Mouse (Mus musculus): ENCODE results near the gene Actrt1.

Actrt1 gene

DNA sequence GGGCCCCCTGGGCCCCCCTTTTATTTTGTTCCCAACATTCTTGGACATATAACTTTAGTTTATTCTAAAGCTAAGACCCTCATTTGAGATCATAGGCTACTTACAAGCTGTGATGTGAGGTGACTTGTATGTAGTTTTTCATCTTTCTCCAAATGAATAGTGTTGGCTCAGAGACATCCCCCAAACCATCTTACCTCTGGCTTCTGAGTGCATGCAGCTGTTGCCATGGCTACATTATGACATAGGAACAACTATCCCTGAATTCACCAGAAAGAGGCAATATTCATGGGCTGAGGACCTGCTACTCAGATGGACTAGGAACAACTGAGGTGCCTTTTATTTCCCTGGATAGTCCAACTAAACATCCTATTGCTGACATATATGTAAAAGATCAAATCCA lies at the start of gene Actrt1:
Gene Actrt1, plus strand, starts transcription at position 301 of the 400 bp plus-strand sequence.
- no peak for DNase-seq (ENCODE audit: low read depth, low spot score)

DNA sequence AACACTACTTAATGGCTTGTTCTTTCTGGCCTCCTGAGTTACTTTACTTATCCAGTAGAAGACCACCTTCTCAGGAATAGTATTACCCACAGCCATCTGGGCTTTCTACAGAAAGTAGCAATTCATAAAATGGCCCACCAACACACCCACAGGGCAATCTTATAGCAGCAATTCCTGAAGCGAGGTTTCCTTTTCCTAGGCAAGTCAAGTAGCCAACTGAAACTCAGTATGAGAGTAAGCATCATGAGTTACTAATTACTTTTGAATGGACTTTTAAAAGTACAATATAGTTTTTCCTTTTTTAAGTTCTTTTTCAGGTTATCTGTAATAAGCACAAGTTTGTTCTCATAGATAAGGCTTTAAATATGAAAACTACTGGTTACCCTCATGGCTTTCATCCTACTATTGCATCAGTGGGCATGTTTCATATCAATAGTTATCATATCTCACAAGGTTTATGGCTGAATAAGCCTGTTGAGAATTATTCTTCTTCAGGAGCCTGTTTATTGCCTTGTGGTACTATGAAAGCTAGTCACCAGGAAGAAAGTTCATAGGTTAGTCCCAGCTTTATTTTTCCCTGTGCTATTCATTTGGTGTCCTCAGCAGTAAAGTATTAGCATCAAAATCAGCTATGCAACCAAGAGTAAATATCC lies 2.8 kb downstream of the Actrt1 start:
- no peak for DNase-seq (ENCODE audit: low read depth, low spot score)
